Mouse (Mus musculus) ES-CJ7 (cell line): ENCODE data around the gene Gata1.
"Not testable (repeated sequence)": the region's sequence is repeated elsewhere in the genome, so short reads cannot be mapped to it uniquely, and the experiment has no call there.

Source experiments
- DNase-seq: peaks from one replicate; pipeline ENCODE4 v3.0.0; 2011; ENCODE audit warnings: low read depth, low spot score

The Gata1 gene

DNA sequence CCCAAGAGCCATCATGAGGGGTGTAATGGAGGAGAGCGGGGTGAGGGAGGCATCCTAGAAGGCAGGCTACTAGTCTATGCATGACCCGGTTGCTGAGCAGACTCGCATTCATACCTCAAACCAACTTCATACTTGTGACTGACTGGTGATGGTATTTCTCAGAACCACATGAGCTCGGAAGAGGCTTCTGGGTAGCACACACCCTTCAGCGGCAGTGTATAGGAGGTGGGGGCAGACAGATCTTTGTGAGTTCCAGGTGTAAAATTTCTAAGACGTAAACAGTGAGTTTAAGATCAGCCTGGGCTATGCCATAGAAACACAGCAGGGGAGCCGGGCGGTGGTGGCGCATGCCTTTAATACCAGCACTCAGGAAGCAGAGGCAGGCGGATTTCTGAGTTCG, at the start of gene Gata1:
Gata1 (minus strand) TSS at position 180 of the 400 bp plus-strand sequence.
- DNase-seq, result peak; percentile 10

DNA sequence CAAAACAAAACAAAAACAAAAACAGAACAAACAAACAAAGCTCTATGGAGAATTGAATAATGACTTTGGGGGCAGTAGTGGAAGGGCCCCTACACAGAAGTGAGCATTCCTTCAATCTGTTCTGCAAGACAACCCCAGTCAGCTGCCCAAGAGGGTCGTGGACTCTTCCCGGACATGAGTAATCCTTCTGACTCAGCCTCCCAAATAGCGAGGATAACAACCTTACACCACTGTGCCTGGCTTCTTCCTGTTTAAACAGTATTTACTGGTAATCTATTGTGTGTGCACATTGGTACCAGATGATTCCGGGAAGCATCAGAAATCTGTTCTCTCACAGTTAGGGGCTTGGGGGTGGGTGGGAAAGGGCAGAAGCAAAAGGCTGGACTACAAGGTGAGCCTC, 48.9 kb upstream of the Gata1 start:
- no peak for DNase-seq

DNA sequence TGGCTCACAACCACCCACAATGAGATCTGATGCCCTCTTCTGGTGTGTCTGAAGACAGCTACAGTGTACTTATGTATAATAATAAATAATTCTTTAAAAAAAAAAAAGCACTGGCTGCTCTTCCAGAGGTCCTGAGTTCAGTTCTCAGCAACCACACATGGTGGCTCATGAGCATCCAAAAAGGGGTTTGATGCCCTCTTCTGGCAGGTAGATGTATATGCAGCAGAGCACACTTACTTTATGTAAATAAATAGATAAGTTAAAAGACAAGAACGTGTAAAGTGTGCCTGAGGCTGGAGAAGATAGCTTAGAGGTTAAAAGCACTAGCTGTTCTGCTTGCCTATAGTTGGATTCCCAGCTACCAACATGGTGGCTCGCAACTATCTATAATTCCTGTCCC, 46.9 kb upstream of the Gata1 start:
- peak; percentile 20 for DNase-seq

- peak; percentile 58 for DNase-seq
These were observed 42.4 kb upstream of the Gata1 start for GRCm38 (mm10) chrX:8020111-8020778.

DNA sequence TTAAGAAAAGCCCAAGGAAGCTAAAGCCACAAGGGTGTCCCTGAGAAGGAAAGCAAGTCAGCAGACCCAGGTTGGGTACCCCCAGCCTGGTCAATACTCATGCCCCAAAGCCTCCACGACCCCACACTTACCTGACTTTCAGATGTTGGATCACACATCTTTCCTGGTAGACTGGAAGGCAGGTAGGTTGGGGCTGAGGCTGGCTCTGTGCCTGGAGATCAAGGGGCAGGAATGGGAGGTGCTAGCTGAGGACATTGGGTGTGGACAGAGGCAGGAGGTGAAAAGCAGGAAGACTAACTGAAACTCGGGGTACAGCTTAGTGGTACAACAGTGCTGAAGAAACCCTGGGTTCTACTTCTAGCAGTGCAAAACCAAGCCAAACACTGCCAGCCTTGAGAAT, 40.4 kb upstream of the Gata1 start, which contains the start of gene Glod5:
Glod5 (minus strand) TSS at position 207 of the 400 bp plus-strand sequence.
- DNase-seq, result no peak

- peak; percentile 58 for DNase-seq
These were observed 39.3 kb upstream of the Gata1 start for GRCm38 (mm10) chrX:8017142-8017541.

DNA sequence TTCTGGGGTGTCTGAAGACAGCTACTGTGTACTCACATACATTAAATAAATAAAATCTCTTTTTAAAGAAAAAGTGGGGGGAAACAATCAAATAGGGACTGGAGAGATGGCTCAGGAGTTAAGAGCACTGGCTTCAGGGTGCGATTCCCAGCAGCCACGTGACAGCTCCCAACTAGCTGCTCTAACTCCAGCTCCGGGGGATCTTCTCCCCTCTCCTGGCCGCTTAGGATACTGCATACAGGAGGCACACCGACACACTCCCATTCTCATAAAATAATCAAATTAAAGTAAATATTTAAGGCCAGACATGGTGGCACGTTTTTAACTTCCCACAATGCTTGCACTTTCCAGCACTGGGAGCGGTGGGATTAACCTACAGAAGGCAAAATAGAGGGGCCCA, 37.8 kb upstream of the Gata1 start:
- DNase-seq, result peak; percentile 62

DNA sequence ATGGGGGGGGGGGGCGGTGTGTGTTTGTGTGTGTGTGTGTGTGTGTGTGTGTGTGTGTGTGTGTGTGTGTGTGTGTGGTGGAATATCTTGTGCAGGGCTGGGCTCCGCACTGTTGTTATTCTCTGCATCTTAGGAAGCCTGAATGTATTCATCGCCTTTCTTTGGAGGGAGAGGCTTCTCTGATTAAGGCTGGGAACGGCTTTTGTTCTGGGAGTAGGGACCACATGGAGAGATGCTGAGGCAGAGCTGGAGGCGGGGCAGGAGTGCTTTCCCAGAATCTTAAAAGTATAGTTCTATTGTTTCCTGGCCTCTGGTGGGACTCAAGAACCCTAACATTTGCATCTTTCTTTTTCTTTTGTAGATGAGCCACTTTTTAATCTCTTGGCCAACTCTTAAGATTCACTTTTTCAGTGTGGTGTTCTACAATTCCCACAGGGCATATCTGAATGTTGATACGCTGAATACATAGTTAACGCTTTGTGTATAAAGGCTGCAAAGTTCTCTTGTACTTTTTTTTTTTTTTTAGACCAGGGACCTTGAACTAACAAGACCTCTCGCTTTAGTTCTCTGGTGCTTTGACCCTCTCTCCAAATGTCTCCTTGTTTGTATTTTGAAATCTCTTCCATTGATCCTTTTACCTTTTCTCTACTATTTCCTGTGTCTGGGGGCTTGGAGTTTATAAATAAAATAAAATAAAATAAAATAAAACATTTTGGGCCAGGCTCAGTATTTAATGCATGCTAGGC, 35.9 kb upstream of the Gata1 start:
- DNase-seq, result peak; percentile 86

DNA sequence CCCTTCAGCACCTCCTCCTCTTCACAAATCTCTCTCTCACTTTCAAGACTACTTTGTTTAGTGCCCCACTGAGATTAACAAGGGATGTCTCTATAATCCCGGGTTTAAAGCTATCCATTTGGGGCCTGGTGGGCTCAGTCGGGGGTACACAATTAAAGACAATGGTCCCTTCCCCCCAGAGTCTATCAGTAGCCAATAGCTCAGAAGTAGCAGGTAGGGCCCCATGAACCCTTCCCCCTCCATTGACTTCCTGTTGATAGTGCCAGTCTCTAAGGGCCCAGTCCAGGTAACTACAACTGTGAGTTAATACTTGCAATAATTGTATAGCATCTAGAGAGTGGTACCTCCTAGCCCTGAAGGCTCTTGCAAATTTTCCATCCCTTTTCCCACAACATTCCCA, 35.3 kb upstream of the Gata1 start:
- DNase-seq, result peak; percentile 65

- DNase-seq, result not testable (repeated sequence)
These were observed 31.5 kb upstream of the Gata1 start for GRCm38 (mm10) chrX:8009356-8009755.

DNA sequence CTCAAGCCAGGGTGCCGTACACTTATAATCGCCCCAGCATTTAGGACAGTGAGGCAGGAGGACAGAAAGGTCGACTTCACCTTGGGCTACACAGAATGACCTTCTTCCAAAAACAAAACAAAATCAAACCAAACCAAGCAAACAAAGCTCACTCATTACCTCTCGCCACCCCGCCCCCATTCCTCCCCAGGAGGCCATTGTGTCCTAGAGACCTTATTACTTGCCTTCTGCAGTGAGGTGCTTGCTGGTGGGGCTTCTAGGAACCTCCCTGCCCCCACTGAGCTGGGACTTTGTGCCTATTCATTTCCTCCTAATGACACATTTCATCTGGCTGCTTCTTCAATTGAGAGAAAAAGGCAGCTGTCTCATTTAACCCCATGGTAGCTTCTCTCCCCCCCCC, 30.7 kb upstream of the Gata1 start:
- DNase-seq, result peak; percentile 91

DNA sequence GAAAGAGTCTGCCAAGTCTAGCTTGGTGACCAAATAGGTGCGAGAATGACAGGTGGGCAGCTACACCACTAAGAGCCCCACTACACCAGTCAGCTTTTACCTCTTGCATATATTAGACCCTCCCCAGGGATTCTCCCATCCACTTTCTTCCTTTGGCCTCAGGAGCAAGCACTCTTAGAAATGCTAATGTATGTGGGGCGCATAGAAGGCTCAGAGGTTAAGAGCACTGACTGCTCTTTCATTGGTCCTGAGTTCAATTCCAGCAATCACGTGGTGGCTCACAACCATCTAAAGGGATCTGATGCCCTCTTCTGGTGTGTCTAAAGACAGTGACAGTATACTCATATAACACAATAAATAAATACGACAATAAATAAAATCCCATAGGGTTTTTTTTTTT, 25.1 kb upstream of the Gata1 start:
- peak; percentile 88 for DNase-seq

DNA sequence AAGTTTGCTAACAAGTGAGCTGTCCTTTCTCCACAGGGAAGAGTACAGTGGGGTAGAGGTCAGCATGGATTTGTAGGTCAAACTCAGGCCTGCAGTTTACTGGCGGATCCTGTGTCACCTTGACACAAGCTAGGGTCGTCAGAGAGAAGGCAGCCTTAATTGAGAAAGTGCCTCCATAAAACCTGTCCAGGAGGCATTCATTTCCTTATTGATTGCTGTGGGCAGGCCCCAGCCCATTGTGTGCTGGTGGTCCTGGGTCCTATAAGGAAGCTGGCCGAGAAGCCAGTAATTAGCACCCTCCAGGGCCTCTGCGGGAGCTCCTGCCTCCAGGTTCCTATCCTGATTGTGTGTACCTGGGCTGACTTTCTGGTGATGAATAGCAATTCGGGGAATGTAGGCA, 24.1 kb upstream of the Gata1 start:
- DNase-seq, result peak; percentile 84

GRCm38 (mm10) chrX:8000546-8001192, 22.8 kb upstream of the Gata1 start:
- no peak for DNase-seq

DNA sequence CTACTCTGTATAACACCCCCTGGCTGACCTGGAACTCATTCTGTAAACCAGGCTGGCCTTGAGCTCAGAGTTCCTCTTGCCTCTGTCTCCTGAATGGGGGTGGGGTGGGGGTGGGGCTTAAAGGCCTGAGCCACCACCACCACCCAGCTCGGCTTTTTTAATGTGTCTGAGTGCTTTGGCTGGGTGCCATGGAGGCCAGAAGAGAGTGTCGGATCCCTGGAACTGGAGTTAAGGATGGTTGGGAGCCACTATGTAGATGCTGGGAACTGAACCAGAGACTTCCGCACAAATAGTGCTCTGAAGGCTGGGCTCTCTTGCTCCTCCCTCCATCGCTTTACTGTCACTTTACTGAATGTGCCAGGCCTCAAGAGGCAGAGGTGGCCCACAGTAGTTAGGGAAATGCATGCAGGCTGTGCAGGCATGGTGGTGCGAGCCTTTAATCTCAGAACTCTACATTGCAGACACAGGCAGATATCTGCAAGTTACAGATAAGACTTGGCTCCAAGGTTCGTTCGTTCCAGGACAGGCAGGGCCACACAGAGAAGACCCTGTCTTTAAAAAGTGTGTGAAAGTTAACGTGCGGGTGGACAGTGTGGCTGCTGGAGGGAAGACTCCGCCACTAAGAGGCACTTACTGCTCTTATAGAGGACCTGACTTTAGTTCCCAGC, 15.3 kb upstream of the Gata1 start:
- DNase-seq, result peak; percentile 60

DNA sequence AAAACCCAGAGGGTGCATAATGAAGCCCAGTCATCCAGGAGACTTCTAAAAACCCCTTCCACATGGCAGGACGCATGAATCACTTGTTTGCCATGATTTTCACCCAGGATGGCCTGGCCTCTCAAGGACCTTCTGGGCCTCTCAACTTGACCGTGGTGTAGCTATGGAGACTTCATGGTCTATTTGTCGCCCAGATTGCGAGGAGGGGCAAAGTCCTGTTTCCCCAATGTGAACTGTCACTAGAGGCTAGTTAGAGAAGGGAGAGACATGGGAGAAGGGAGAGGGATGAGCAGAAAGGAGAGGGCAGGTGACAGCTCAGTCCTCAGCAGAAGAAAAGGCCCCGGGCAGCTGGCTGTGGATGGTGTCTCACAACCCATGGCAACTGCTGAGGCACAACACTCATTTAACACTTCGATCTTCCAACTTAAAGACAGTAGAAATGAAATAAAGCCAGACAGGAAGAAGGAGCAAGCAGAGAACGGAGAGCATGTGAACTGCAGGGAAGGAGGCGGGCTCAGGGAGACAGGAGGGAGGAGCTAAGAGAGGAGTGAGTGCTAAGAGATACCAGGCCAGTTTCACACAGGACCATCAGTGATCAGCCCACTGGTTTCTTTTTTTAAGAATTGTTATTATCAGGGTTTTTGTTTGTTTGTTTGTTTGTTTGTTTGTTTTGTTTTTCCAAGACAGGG, 14.7 kb upstream of the Gata1 start:
- peak; percentile 45 for DNase-seq

DNA sequence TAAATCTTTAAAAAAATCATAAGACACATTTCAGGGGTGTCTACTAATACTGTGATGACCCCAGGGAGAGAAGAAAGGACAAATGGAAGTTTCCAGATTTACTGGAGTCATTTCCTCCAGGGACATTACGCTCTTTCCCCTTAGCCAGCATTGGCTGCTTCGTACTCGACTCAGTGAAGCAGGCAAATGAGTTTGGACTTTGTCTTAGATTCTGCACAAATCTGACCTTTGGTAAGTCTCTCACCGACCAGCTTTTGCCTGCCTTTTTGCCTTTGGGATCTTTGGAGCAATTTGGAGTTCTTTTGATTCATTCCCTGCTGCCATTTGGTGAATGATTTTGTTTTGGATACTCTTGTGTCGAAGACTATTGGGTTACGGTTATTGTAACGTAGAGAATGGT, 3.5 kb upstream of the Gata1 start:
- no peak for DNase-seq

GRCm38 (mm10) chrX:7971292-7971691, 6.6 kb downstream of the Gata1 start:
- DNase-seq, result no peak

DNA sequence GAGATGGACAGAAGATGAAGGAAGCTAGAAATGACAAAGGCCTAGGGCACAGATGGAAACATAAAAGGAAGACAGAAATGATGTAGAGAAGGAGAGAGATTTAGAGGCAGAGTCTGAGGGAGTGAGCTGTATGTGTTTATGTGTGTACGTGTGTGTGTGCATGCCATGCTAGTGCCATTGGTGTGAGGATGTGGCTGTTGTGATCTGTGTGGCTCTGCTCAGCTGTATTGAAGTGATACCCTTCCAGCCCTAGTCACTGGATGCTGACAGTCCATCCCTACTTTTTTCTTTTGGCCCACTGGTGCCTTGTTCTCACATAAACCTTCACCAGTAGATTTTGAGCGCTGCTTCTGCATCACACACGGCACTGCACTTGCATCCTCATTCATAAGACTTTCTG, 9.0 kb downstream of the Gata1 start:
- no peak for DNase-seq

DNA sequence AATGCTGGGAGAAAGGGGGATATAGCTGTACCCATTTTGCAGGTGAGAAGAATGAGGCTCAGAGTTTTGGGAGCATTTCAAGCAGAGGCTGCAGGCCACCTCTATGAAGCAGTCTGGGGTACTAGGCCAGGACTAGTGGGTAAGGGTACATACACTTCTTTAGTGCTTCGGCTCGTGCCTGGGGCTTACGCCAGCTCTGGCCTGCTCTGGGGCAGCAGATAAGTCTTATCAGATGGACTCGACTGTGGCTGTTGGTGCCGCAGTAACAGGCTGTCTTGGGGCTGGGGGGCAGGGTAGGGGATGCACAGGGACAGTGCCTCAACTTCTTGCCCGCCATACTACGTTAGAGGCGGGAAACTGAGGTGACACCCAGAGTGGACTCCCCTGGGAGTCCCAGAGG, 9.6 kb downstream of the Gata1 start:
- DNase-seq, result no peak

DNA sequence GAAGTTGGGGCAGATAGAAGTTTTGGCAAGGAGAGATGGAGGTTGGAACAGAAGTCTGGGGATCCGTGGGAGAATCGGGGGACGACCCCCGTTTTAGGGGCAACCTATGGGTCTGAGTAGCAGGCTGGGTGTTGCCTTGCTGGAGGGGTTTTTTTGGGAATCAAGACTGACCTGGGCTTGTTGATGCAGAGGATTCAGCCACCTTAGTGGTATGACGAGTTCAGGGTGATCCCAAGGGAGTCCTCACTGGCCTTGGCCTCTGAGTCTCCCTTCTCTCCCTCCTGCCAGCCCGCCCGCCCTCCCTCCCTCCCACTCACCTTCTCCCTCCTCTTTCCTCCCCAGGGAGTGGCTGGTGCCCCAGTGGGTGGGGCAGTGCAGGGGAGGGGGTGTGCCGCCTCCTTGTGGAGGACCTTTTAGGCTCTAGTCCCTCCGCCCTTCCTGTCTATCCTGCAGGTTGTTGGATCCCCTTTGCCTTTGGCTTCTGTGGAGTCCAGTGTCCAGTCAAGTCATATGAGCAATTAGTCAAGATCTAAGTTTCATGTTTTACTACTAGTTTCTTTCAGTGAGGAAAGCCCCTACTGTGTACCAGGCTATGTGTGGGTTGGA, 10.2 kb downstream of the Gata1 start:
- DNase-seq, result no peak
